Mouse (Mus musculus) limb, embryonic 10.5 days (tissue): Measurements from ENCODE around the gene Klf5. TPM values are rescaled to one million over a fixed set of nuclear protein-coding genes. Genes with fewer than 3 reads are reported as not detected.

Experiments used
- DNase-seq: peaks from one replicate; pipeline ENCODE4 v3.0.0-alpha.2; 2017; ENCODE audit warnings: low spot score
- H3K27ac ChIP-seq: fragments of 300-500 bp; sonication (generic); 2 replicates; pipeline ENCODE4 v1.5.1; 2016; ENCODE audit warnings: mild to moderate bottlenecking
- H3K27me3 ChIP-seq: fragments of 300-500 bp; sonication (generic); 2 replicates; pipeline ENCODE4 v1.6.1; 2016; ENCODE audit warnings: low read depth, mild to moderate bottlenecking; ENCODE audit not compliant: poor library complexity, severe bottlenecking
- H3K36me3 ChIP-seq: fragments of 300-500 bp; sonication (generic); 2 replicates; pipeline ENCODE4 v1.6.1; 2016; ENCODE audit warnings: mild to moderate bottlenecking, moderate library complexity
- H3K4me1 ChIP-seq: fragments of 300-500 bp; sonication (generic); 2 replicates; pipeline ENCODE4 v1.6.1; 2016
- H3K4me3 ChIP-seq: fragments of 300-500 bp; sonication (generic); 2 replicates; pipeline ENCODE4 v1.5.1; 2016; ENCODE audit warnings: mild to moderate bottlenecking, moderate library complexity
- H3K9me3 ChIP-seq: fragments of 300-500 bp; sonication (generic); replicated peaks from 2 replicates; pipeline ENCODE4 v1.6.1; 2016; ENCODE audit warnings: mild to moderate bottlenecking
- WGBS: fragments of 180-500 bp; shearing (Covaris S2); methylation state at CpG from one replicate; pipeline ENCODE4 v1.1.7; 2016; 5-methylcytosine and 5-hydroxymethylcytosine counted together
- polyA plus RNA-seq: library from polyadenylated mRNA; unstranded; fragments of >200 nt; fragmentation: Nextera tagmentation; extraction: Ambion mirVana; gene quantifications from 2 replicates; pipeline ENCODE4 v1.2.1, GENCODE M21; 2016

Gene Klf5
- polyA plus RNA-seq = 1.6 and 2.2 TPM in 2 replicates

DNA sequence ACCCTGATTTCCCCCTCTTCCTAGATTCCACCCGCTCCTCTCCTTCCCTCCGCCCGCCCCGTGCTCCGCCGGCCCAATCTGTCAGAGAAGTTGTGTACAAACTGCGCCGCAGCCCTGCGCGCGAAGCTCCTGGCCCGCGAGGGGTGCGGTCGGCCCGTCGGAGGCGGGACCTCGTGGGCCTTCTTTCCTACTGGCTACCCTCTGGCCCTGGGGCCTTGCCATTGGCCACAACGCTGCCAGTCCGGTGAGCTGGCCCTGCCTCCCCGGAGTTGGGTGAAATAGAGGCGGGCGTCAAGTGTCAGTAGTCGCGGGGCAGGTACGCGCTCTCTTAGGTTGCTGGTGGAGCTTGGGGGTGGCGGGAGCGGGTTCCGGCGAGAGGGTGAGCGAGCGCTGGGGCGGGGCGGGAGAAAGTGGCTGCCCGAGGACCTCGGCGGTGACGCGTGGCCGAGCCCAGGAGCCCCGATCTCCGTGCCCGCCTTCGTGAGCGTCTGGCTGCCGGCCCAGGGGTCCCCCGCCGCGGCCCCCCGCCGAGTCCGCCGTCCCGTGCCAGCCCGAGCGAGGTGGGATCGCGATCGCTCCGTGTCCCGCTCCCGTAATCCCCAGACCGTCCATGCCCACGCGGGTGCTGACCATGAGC, at the start of gene Klf5:
TSS of gene Klf5 (plus strand) at position 307 of the 637 bp plus-strand sequence.
- peak within 1 kb of the TSS; percentile 71 for H3K4me3 ChIP-seq
- peak; percentile 91 for DNase-seq
- H3K27me3 ChIP-seq = peaks cover 51% of the 10 kb centered on the region
- WGBS = under 1% methylated on average over 66 of the region's 67 CpGs
- H3K4me1 ChIP-seq = peaks cover 20% of the 10 kb centered on the region
- no peaks in the 10 kb centered on the region for H3K36me3 ChIP-seq
- H3K27ac ChIP-seq = peak within 1 kb of the TSS; percentile 78
- H3K9me3 ChIP-seq = no peaks in the 10 kb centered on the region

DNA sequence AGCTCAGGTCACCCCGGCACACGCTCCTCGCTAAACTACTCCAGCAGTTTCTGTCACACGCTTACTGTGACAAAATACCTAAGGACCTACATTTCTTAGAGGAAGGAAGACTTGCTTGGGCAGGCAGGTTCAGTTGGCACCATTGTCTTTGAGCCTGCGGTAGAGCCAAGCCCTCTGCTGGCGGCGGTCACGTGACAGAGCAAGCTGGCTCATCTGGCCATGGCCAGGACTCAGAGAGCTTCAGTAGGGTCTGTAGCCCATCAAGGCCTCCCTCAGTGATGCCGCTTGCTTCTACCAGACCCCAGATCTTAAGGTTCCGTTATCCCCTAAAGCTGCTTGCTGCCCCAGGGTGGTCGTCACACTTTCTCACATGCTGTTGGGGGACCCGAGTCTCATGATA, 36.5 kb upstream of the Klf5 start:
- Histone ChIP-seq H3K27ac (no peak overlapping the region), H3K4me1 (no peaks in the 10 kb centered on the region), H3K9me3 (no peaks in the 10 kb centered on the region), H3K4me3 (no peak overlapping the region), H3K27me3 (no peaks in the 10 kb centered on the region), H3K36me3 (no peaks in the 10 kb centered on the region)
- DNase-seq = no peak
- WGBS = 91% methylated on average over 12 of the region's 12 CpGs

DNA sequence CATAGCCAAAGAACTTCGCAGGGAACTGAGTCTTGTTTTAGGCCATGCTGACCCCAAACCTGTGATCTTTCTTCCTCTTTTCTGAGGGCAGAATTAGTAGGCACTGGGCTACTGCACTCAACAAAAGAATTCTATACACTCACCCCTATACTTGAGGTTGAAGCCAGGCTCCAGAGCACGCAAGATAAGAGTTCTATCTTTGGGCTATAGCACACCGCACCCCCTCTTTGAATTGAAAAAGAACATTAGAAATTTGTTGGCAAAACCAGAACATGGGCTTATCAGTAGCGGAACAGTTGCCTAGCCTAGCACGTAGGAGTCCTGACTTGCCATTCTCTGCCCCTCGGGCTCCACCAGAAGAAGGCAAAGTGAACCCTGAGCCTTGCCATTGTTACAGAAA, 34.7 kb upstream of the Klf5 start:
- no peaks in the 10 kb centered on the region for H3K36me3 ChIP-seq
- no peaks in the 10 kb centered on the region for H3K9me3 ChIP-seq
- DNase-seq = no peak
- no peaks in the 10 kb centered on the region for H3K4me1 ChIP-seq
- no peaks in the 10 kb centered on the region for H3K27me3 ChIP-seq
- no peak overlapping the region for H3K4me3 ChIP-seq
- WGBS = 94% methylated on average over 6 of the region's 6 CpGs
- no peak overlapping the region for H3K27ac ChIP-seq

DNA sequence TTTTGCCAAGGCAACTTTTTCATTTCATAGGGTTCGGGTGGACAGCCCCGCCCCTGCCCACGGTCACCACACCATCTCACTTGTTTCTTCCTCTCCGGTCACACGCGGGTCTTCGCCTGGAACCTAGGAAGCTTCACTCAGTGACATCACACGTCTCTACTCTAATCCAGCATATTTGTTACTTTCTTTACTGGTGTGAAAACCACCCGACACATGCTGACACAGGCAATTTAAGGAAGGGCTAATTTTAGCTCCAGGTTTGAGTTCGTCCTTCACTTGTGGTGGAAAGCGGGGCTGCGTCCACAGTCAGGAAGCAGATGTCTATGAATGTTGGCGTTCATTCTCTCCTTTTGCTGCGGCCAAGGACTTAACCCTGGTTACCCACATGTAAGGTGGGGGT, 32.7 kb upstream of the Klf5 start:
- H3K4me3 ChIP-seq = no peak overlapping the region
- no peaks in the 10 kb centered on the region for H3K4me1 ChIP-seq
- no peak for DNase-seq
- H3K9me3 ChIP-seq = no peaks in the 10 kb centered on the region
- no peaks in the 10 kb centered on the region for H3K27me3 ChIP-seq
- H3K36me3 ChIP-seq = no peaks in the 10 kb centered on the region
- no peak overlapping the region for H3K27ac ChIP-seq
- WGBS = 93% methylated on average over 14 of the region's 14 CpGs

DNA sequence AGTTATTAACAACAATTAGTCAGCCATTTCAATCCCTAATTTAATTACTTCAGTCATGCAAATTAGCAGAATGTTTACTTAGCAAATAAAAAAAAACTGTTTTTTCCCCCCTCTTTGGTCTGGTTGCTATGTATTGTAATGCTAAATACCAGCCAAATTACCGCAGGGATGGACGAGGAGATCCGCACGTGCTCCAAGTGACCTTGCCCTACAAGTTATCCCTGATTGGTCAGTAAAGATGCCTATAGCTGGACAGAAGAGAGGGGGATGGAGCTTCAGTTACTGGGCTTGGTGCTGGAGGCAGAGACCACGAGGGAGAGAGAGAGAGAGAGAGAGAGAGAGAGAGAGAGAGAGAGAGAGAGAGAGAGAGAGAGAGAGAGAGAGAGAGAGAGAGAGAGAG, 31.7 kb upstream of the Klf5 start:
- Histone ChIP-seq H3K36me3 (no peaks in the 10 kb centered on the region), H3K4me1 (no peaks in the 10 kb centered on the region), H3K9me3 (no peaks in the 10 kb centered on the region), H3K27me3 (no peaks in the 10 kb centered on the region), H3K4me3 (no peak overlapping the region), H3K27ac (no peak overlapping the region)
- WGBS = 75% methylated on average over 5 of the region's 5 CpGs
- DNase-seq = no peak

DNA sequence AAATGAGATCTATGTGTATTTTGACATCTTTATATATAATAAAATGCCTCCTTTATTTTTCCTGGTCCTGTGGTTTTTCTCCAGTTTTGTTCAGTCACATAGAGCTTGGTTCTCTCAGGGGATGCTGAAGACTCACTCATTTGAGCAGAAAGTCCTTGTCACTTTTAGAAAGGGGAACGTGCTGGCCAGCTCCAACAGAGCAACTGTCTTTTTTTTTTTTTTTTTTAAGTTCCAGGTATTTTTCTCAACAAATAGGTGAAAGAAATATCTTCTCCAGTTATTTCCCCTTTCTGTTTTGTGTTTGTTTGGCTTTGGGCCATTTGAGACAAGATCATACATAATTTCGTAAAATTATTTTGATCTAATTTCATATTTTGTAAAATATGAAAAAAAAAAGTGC, 24.4 kb upstream of the Klf5 start:
- Histone ChIP-seq H3K4me1 (peaks cover 15% of the 10 kb centered on the region), H3K36me3 (no peaks in the 10 kb centered on the region), H3K27me3 (peaks cover 3% of the 10 kb centered on the region; the same call in 1 of the 2 replicates), H3K27ac (no peak overlapping the region), H3K4me3 (no peak overlapping the region), H3K9me3 (no peaks in the 10 kb centered on the region)
- WGBS = 85% methylated on average over 2 of the region's 2 CpGs
- DNase-seq = no peak

DNA sequence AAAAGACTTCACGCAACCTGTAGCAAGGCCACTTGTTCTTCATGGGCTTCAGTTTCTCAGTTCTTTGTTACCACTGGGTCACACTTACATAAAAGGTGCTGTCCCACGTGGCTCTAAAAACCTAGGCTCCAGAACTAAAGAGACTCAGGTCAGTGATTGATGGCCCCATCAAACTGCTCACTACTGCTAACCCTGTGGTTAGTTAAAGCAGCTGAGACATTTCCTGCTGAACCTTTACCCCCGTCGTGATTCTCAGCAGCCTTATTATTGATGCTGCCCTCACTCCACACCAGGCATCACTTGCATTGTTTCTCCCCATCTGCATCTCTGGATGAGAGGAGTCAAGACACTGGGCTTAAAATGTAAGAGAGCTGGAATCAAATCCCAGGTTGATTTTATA, 22.7 kb upstream of the Klf5 start:
- Histone ChIP-seq H3K36me3 (no peaks in the 10 kb centered on the region), H3K4me1 (peaks cover 20% of the 10 kb centered on the region), H3K27me3 (peaks cover 8% of the 10 kb centered on the region), H3K27ac (no peak overlapping the region), H3K4me3 (no peak overlapping the region), H3K9me3 (no peaks in the 10 kb centered on the region)
- 13% methylated on average over 4 of the region's 4 CpGs for WGBS
- peak; percentile 49 for DNase-seq

DNA sequence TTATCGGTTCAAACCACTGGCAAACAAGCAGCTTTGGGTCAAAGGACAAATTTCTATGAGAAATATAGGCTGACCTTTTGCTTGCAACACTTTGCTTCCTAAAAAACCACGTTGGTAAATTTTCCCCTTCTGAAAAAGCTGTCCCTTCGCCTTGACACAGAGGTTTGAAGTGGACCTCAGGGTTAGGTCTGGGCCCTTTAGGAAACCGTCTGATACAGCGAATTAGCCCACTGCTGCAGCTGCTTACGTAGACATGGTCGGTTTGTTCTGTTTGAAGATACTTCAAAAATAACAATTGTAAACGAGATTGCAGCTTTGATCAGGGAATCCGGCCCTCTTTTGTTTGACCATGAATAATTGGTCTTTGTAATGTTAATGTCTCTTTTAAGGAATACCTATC, 20.2 kb upstream of the Klf5 start:
- no peaks in the 10 kb centered on the region for H3K36me3 ChIP-seq
- H3K9me3 ChIP-seq = no peaks in the 10 kb centered on the region
- no peak overlapping the region for H3K27ac ChIP-seq
- peaks cover 20% of the 10 kb centered on the region for H3K4me1 ChIP-seq
- no peak overlapping the region for H3K4me3 ChIP-seq
- no peak for DNase-seq
- peaks cover 8% of the 10 kb centered on the region for H3K27me3 ChIP-seq
- WGBS = 26% methylated on average over 9 of the region's 9 CpGs

DNA sequence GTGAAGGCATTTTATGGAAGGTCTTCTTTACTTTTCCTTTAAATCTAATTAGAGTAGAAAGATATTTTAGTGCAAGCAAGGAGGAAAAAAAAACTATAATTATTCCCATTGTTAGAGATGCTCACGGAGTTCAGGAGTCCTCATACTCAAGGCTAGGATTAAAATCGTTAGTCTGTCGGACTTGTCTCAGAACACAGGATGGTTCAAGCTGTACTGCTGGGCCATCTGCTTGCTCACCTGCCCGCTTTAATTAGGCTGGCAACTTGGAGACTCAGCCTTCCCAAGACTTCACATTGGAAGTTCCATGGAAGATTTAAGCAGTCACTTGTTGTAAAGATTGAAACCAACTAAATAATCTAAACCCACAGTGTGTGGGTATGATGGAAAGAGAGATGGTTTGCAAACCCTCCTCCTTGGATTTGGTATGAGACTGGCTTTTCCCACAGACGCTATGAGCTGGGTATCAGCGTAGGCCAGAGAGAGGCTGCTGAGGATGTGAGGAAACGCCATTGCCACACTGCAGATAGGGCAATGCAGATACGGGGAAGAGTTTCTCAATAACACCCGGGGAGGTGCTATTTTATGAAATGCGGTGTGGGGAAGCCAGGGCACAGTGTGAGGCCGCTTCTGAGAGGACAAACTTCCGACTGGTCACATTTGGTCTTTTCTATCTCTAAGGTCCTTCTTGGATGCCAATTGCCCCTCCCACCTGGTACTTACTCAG, 19.6 kb upstream of the Klf5 start:
- peaks cover 8% of the 10 kb centered on the region for H3K27me3 ChIP-seq

DNA sequence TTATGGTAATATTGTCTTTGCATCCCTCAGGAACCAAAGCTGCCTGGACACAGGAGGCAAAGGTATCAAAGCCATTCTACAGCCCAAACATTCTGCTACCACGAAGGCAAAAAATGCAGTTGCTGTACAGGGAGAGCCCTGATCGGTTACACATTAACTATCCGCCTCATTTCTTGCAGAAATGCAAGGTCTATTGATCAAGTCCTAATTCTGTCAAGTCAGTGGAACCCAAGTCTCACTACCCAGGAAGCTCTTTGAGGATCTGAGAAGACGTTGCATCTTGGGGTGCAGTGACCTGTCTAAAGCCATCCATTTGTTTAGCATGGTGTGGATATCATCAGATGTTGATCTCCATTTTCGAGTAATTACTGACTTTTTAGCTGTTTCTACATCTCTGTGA, 18.1 kb upstream of the Klf5 start:
- no peak for DNase-seq
- Histone ChIP-seq H3K4me3 (no peak overlapping the region), H3K27ac (no peak overlapping the region), H3K36me3 (no peaks in the 10 kb centered on the region), H3K9me3 (no peaks in the 10 kb centered on the region), H3K4me1 (peaks cover 18% of the 10 kb centered on the region), H3K27me3 (peaks cover 8% of the 10 kb centered on the region)
- 84% methylated on average over 5 of the region's 5 CpGs for WGBS

More for the DNA sequence above, 19.6 kb upstream of the Klf5 start:
- WGBS = 43% methylated on average over 12 of the region's 12 CpGs
- H3K9me3 ChIP-seq = no peaks in the 10 kb centered on the region
- peaks cover 20% of the 10 kb centered on the region for H3K4me1 ChIP-seq
- no peak overlapping the region for H3K27ac ChIP-seq
- H3K36me3 ChIP-seq = no peaks in the 10 kb centered on the region
- DNase-seq = no peak
- H3K4me3 ChIP-seq = no peak overlapping the region

DNA sequence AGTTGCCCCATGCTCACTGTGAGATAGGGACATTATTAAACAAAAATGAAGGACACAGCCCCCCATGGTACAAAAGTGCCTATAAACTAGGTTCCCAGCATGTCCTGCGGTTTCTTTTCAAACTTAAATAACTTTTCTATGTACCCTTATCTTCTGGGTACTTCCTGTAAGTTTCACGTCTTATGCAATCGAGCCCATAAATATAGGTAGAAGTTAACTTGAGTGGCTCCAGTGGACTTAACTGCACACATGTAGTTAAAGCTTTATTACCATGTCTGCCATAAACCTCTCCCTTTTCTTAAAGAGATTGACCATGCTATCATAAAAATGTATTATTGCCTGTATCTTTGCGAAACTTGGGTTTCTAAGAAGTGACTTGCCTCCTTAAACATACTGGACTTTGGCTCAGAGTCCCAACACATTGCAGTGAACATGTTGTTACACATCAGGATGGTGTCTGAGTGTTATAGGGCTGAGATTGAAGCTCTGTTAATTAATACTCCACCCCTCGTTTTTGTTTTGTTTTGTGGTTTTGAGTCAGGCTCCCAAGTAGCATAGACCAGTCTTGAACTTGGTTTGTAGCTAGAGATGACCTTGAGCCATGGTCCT, 17.6 kb upstream of the Klf5 start:
- Histone ChIP-seq H3K27me3 (peaks cover 8% of the 10 kb centered on the region), H3K4me3 (no peak overlapping the region), H3K36me3 (no peaks in the 10 kb centered on the region), H3K4me1 (peaks cover 13% of the 10 kb centered on the region), H3K27ac (no peak overlapping the region), H3K9me3 (no peaks in the 10 kb centered on the region)
- WGBS = 84% methylated on average over 5 of the region's 5 CpGs
- DNase-seq = no peak

DNA sequence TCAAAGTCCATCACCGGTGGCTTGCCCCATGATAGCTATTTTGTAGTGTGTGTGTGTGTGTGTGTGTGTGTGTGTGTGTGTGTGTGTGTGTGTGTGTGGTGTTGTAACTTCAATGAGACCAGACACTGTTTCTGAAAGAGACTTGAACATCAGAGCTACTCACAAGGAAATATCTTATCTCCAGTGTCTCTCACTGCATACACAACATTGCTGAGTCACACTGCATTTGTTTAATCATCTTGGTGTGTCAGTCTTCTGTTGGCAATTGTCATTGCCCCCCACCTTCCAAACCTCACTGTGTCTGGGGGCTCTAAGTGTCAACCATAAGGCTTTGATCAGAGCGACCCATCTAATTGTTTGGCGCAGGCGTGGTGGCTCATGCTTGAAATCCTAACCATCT, 13.0 kb upstream of the Klf5 start:
- Histone ChIP-seq H3K27me3 (no peaks in the 10 kb centered on the region), H3K36me3 (no peaks in the 10 kb centered on the region), H3K27ac (no peak overlapping the region), H3K4me3 (no peak overlapping the region), H3K9me3 (no peaks in the 10 kb centered on the region), H3K4me1 (no peaks in the 10 kb centered on the region)
- 92% methylated on average over 4 of the region's 4 CpGs for WGBS
- DNase-seq = no peak

DNA sequence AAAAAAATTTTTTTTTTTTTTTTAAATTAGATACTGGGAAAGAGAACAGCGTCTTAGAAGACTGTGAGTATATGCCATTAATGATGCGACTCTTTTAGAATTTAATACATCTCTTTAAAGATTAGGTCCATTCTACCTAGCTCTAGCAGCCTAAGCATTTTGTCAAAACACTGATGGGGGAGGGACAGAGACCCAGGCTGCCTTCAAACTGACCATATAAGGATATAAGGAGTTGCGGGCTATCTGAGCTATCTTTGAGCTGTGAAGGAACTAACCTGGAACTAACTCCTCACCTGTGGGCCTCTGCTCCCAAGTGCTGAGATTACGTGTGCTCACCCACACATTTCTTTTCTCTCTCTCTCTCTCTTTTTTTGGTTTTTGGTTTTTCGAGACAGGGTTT, 6.3 kb upstream of the Klf5 start:
- WGBS = 94% methylated on average over 5 of the region's 5 CpGs
- no peak for DNase-seq
- no peak overlapping the region for H3K27ac ChIP-seq

More for the DNA sequence above, 6.3 kb upstream of the Klf5 start:
- Histone ChIP-seq H3K36me3 (no peaks in the 10 kb centered on the region), H3K4me1 (no peaks in the 10 kb centered on the region), H3K4me3 (no peak overlapping the region), H3K27me3 (peaks cover 10% of the 10 kb centered on the region; the same call in 1 of the 2 replicates), H3K9me3 (no peaks in the 10 kb centered on the region)
